Mouse (Mus musculus) v-Abl transformed pro-B cells (cell line): ENCODE data around the gene Gm21209.
"Not testable (repeated sequence)": the region's sequence is repeated elsewhere in the genome, so short reads cannot be mapped to it uniquely, and the experiment has no call there.

Source experiments
- in situ Hi-C, 2 experiments: fragments of 400-800 bp; cut with MboI; formaldehyde crosslinking; loops; one replicate each; pipeline ENCODE4 v1.15.1; 2025; ENCODE audit not compliant: unreplicated experiment in 2 of 2

Gene Gm21209

GRCm38 (mm10) chrY:49570856-49571255, at the start of gene Gm21209:
Gm21209 (plus strand) TSS chrY:49571156.
- in situ Hi-C loops, result not testable (repeated sequence)
